Mouse (Mus musculus): ENCODE results near the gene Wdr77. TPM values are rescaled to one million over a fixed set of nuclear protein-coding genes. Genes with fewer than 3 reads are reported as not detected.
"Not testable (repeated sequence)": the region's sequence is repeated elsewhere in the genome, so short reads cannot be mapped to it uniquely, and the experiment has no call there.

Wdr77 gene
- polyA plus RNA-seq, 1 experiment from 2014 or later = 90.9 TPM

DNA sequence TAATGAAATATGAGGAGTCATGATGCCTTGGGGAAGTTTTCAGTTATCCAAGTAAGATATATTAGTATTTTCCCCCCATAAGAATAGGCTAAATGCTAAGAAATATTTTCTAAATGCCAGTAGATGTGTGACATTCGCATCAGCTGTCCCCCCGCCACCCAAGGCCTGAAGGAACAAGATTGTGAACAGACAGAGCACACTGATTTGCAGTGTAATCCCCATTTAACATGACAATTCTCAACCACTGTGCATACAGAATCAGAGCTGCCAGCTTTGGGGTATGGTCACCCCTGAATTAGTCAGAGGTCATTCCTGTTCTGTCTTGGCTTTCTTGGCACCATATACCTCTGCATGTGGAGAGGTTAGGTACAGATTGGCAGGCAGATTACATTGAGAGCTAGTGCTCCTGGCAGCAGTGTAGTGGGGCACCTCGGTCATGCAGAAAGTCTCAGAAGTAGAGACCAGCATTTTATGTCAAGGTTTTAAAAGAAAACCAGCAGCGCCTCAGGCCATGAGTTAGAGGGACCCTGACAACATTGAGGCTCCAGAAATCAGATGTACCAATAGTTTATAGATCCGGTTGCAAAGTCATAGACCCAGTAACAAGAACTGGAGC, 12.8 kb downstream of the Wdr77 start:
- peak; percentile 47; the same call in 1 of the 2 replicates for ATAC-seq
- H3K9me3 ChIP-seq (replicated peaks; ENCODE audit: control insufficient read depth, low read length, poor library complexity, severe bottlenecking) = no peaks in the 10 kb centered on the region
- no peak overlapping the region for H3K4me3 ChIP-seq (ENCODE audit: low read depth, low read length)
- H3K9ac ChIP-seq (ENCODE audit: low read depth, low read length) = no peak overlapping the region
- no peaks in the 10 kb centered on the region for H3K4me1 ChIP-seq (ENCODE audit: control insufficient read depth, insufficient read depth, low read length)
- H3K27me3 ChIP-seq (ENCODE audit: control insufficient read depth, insufficient read depth, low read depth, low read length) = no peaks in the 10 kb centered on the region
- H3K27ac ChIP-seq (ENCODE audit: low read length) = no peak overlapping the region
- no peak overlapping the region for H3K4me2 ChIP-seq (ENCODE audit: low read length)
- 82% methylated on average over 5 of the region's 5 CpGs for WGBS
- peaks cover 13% of the 10 kb centered on the region for H3K36me3 ChIP-seq (ENCODE audit: control insufficient read depth, insufficient read depth, low read length)

DNA sequence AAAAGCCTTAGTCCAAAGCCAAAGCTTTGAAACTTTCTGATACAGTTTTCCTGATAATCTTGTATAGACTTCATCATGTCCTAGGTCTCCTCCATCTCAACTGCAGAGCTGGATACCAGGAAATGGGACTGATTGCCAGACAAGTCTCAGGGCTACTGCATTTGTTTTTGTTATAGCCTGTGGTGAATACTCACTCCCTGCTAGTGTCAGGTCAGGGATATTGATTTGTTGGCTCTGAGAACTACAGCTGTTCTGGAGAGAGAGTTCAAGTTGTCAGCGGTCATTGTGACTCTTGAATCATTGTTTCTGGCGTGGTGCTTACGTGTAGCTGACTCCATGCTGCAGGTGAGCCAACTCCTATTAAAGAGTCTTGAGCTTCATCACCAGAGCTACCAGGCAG, 14.2 kb downstream of the Wdr77 start, which contains the start of gene Ovgp1:
Ovgp1 (plus strand) TSS at position 301 of the 400 bp plus-strand sequence.
- Histone ChIP-seq H3K36me3 (ENCODE audit: control insufficient read depth, insufficient read depth, low read length) (peaks cover 6% of the 10 kb centered on the region), H3K4me1 (ENCODE audit: control insufficient read depth, insufficient read depth, low read length) (no peaks in the 10 kb centered on the region), H3K27me3 (ENCODE audit: control insufficient read depth, insufficient read depth, low read depth, low read length) (no peaks in the 10 kb centered on the region), H3K27ac (ENCODE audit: low read length) (no peak within 1 kb of the TSS), H3K9me3 (replicated peaks; ENCODE audit: control insufficient read depth, low read length, poor library complexity, severe bottlenecking) (no peaks in the 10 kb centered on the region), H3K4me2 (ENCODE audit: low read length) (no peak within 1 kb of the TSS), H3K4me3 (ENCODE audit: low read depth, low read length) (no peak within 1 kb of the TSS), H3K9ac (ENCODE audit: low read depth, low read length) (no peak within 1 kb of the TSS)
- ATAC-seq = no peak
- 78% methylated on average over 3 of the region's 3 CpGs for WGBS

DNA sequence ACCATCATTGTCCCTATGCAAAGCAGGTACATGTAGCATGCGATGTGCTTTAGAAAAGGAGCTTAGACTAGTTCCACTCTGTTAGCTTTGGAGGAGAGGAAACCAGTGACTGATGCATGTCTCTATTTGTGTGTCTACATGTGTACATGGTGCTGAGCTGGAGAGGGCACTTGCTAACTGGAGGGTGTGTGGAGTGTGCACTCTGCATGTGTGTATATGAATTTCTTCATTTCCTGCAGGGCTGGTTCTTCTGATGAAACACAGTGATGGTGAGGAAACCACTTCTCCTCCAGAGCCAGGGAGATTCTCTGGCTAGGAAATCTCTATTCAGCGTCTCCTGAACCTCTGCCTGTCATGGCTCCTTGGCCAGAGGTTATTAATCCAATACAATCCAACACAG, 15.0 kb downstream of the Wdr77 start:
- H3K4me1 ChIP-seq (ENCODE audit: control insufficient read depth, insufficient read depth, low read length) = no peaks in the 10 kb centered on the region
- H3K27ac ChIP-seq (ENCODE audit: low read length) = no peak overlapping the region
- H3K9ac ChIP-seq (ENCODE audit: low read depth, low read length) = no peak overlapping the region
- H3K27me3 ChIP-seq (ENCODE audit: control insufficient read depth, insufficient read depth, low read depth, low read length) = no peaks in the 10 kb centered on the region
- WGBS = 77% methylated on average over 2 of the region's 2 CpGs
- peaks cover 2% of the 10 kb centered on the region for H3K36me3 ChIP-seq (ENCODE audit: control insufficient read depth, insufficient read depth, low read length)
- no peaks in the 10 kb centered on the region for H3K9me3 ChIP-seq (replicated peaks; ENCODE audit: control insufficient read depth, low read length, poor library complexity, severe bottlenecking)
- no peak for ATAC-seq
- no peak overlapping the region for H3K4me3 ChIP-seq (ENCODE audit: low read depth, low read length)
- H3K4me2 ChIP-seq (ENCODE audit: low read length) = no peak overlapping the region

DNA sequence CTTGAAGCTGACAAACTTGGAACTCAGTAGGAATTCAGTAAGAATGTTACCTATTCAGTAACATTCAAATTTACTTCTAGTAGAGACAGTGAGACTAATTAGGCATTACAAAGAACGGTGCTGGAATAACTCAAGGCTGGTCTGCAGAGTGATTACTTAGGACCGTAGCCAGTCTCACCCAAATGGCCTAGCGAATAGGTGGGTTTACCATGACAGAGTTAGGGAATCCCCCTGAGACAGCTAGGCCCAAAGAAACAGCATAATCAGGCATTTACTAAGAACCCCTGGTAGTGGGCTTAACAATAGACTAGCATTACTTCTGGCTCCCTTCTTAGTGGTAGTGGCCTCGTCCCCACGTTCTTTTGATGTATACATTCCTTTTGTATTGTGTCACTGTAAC, 30.4 kb downstream of the Wdr77 start:
- H3K4me1 ChIP-seq (ENCODE audit: control insufficient read depth, insufficient read depth, low read length); H3K27ac ChIP-seq (ENCODE audit: low read length); H3K4me3 ChIP-seq (ENCODE audit: low read depth, low read length); H3K36me3 ChIP-seq (ENCODE audit: control insufficient read depth, insufficient read depth, low read length); ATAC-seq; H3K4me2 ChIP-seq (ENCODE audit: low read length); H3K9me3 ChIP-seq (replicated peaks; ENCODE audit: control insufficient read depth, low read length, poor library complexity, severe bottlenecking); H3K9ac ChIP-seq (ENCODE audit: low read depth, low read length); H3K27me3 ChIP-seq (ENCODE audit: control insufficient read depth, insufficient read depth, low read depth, low read length): not testable (repeated sequence)
- 33% methylated on average over 5 of the region's 5 CpGs for WGBS

DNA sequence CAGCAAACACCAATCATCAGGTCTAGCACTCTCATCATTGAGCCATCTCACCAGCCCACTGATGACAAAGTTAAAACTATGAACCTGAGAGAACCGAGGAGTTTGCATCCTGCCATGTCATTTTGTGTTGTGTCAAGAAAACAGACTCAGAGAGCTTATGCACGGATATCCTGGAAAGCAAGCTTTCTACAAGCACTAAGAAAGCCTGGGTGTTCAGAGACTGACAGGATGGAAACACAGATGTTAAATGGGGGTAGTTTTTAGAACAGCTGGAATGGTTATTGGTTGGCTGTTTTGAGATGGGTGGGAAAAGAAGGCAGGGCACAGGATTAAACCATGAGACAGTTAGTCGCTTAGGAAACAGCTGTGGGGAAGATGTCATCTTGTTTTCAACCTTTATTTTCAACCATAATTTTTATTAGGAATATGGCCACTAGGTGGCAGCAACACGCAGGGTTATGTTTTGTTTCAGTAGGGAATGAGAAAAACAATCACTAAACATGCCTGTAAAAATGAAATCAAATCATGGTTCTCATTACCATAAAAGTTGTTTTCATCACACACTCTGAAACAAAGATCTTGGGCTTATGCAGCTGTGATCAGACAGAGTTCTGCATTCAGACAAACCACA, 32.6 kb downstream of the Wdr77 start:
- H3K4me1 ChIP-seq (ENCODE audit: control insufficient read depth, insufficient read depth, low read length) = no peaks in the 10 kb centered on the region
- H3K9me3 ChIP-seq (replicated peaks; ENCODE audit: control insufficient read depth, low read length, poor library complexity, severe bottlenecking) = no peaks in the 10 kb centered on the region
- H3K36me3 ChIP-seq (ENCODE audit: control insufficient read depth, insufficient read depth, low read length) = no peaks in the 10 kb centered on the region
- H3K4me2 ChIP-seq (ENCODE audit: low read length) = no peak overlapping the region
- H3K27me3 ChIP-seq (ENCODE audit: control insufficient read depth, insufficient read depth, low read depth, low read length) = no peaks in the 10 kb centered on the region
- 33% methylated on average over 4 of the region's 4 CpGs for WGBS
- H3K27ac ChIP-seq (ENCODE audit: low read length) = no peak overlapping the region
- no peak overlapping the region for H3K4me3 ChIP-seq (ENCODE audit: low read depth, low read length)
- peak; percentile 51; the same call in 1 of the 2 replicates for ATAC-seq
- no peak overlapping the region for H3K9ac ChIP-seq (ENCODE audit: low read depth, low read length)

DNA sequence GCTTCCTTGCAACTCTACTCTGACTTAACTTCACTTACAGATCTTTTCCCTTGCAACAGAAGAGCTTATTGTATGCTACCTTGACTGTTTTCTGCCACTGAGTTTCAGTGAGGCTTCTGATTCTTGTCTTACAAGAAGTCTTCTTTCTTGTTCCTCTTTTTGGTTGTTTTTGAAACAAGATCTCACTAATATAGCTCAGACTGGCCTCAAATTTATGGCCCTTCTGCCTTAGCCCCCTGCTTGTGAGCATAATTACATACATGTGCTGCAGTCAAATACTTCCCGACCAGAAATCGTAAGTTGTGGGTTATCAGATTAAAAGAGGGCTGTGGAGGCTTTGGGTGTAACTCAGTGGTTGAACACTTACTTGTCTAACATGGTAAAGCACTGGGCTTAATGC, 35.6 kb downstream of the Wdr77 start:
- 77% methylated on average over 2 of the region's 2 CpGs for WGBS
- no peak overlapping the region for H3K27ac ChIP-seq (ENCODE audit: low read length)
- no peaks in the 10 kb centered on the region for H3K27me3 ChIP-seq (ENCODE audit: control insufficient read depth, insufficient read depth, low read depth, low read length)
- H3K4me2 ChIP-seq (ENCODE audit: low read length) = no peak overlapping the region
- no peak overlapping the region for H3K4me3 ChIP-seq (ENCODE audit: low read depth, low read length)
- no peaks in the 10 kb centered on the region for H3K9me3 ChIP-seq (replicated peaks; ENCODE audit: control insufficient read depth, low read length, poor library complexity, severe bottlenecking)
- no peaks in the 10 kb centered on the region for H3K4me1 ChIP-seq (ENCODE audit: control insufficient read depth, insufficient read depth, low read length)
- H3K9ac ChIP-seq (ENCODE audit: low read depth, low read length) = no peak overlapping the region
- H3K36me3 ChIP-seq (ENCODE audit: control insufficient read depth, insufficient read depth, low read length) = no peaks in the 10 kb centered on the region
- ATAC-seq = no peak

DNA sequence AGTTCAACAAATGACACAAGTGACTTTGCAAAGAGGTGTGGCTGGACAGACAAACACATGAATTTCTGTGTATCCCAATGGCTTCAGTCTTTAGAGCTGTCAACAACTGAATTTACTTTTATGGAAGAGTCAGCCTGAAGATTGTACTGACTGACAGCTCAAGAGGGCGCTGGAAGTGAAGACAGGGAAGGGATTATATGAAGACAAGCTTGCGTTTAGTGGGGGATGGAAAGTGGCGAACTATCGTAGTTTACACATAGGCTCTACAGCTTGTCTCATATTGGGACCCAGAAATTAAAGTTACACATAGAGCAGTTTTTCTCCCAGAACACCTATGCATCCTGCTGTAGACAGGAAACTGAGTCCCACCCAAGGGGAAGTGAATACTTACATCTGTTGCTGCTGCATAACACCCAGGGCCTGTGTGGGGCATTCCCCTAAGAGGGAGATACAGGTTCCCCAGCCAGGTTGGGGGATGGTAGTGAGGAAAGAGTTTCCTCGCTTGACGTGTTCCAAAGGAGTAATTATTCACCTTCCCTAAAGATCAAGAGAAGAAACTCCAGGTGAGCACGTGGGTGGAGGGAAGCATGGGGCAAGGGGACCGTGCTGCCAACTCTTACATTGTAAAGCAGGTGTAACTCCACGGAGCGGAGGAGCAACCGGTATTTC, 41.7 kb downstream of the Wdr77 start:
- Histone ChIP-seq H3K27ac (ENCODE audit: low read length) (no peak overlapping the region), H3K9me3 (replicated peaks; ENCODE audit: control insufficient read depth, low read length, poor library complexity, severe bottlenecking) (no peaks in the 10 kb centered on the region), H3K9ac (ENCODE audit: low read depth, low read length) (peak overlapping the region; percentile 47; the same call in 1 of the 2 replicates), H3K36me3 (ENCODE audit: control insufficient read depth, insufficient read depth, low read length) (no peaks in the 10 kb centered on the region), H3K4me1 (ENCODE audit: control insufficient read depth, insufficient read depth, low read length) (peaks cover 10% of the 10 kb centered on the region), H3K4me2 (ENCODE audit: low read length) (peak overlapping the region; percentile 72), H3K27me3 (ENCODE audit: control insufficient read depth, insufficient read depth, low read depth, low read length) (no peaks in the 10 kb centered on the region), H3K4me3 (ENCODE audit: low read depth, low read length) (peak overlapping the region; percentile 37)
- ATAC-seq = peak; percentile 64
- WGBS = 16% methylated on average over 11 of the region's 11 CpGs

DNA sequence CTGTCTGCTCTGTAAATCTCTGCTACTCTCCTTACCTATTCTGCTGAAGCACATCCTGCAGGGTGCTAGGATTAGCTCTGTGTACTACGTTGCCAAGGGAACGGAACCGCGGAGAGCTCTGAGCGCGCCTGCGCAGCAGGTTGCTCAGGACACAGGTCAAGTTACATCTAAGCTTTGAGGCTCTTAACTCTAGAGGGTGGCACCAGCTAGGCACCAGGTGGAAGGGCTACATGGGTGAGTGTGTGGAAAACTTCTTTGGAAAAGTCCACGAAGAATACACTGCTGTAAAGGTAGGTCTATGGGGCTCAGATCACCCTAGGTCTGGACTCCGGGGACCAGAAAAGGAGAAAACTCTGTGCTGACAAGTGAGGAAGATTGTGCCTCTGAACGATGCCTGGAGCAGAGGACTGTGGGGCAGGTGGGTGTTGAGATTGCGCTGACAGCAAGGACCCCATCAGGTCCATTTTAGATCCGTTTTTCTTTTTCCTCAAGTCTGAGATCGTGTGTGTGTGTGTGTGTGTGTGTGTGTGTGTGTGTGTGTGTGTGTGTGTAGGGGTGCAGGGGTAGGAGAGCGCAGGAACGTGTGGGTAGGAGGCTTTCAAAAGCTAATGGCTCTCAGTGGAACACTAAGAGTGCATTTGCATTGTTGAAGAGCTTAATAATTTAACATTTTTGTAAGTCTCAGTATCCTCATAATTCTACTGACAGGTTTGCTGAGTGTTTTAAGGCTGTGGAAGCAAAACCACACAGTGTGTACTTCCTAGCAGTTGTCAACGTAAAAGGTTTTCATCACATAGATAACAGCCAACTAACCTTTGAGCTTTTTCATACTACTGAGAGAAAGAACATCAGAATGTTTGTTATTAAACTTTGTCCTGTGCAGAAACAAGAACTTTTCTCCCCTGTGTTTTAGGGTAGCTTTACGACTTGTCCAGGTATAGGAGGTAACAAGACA, 42.5 kb downstream of the Wdr77 start:
- WGBS = 20% methylated on average over 16 of the region's 17 CpGs
- no peaks in the 10 kb centered on the region for H3K36me3 ChIP-seq (ENCODE audit: control insufficient read depth, insufficient read depth, low read length)
- H3K27ac ChIP-seq (ENCODE audit: low read length) = no peak overlapping the region
- H3K4me2 ChIP-seq (ENCODE audit: low read length) = peak overlapping the region; percentile 72
- H3K27me3 ChIP-seq (ENCODE audit: control insufficient read depth, insufficient read depth, low read depth, low read length) = no peaks in the 10 kb centered on the region
- no peaks in the 10 kb centered on the region for H3K9me3 ChIP-seq (replicated peaks; ENCODE audit: control insufficient read depth, low read length, poor library complexity, severe bottlenecking)
- peak overlapping the region; percentile 47; the same call in 1 of the 2 replicates for H3K9ac ChIP-seq (ENCODE audit: low read depth, low read length)
- ATAC-seq = peak; percentile 99
- peaks cover 10% of the 10 kb centered on the region for H3K4me1 ChIP-seq (ENCODE audit: control insufficient read depth, insufficient read depth, low read length)
- H3K4me3 ChIP-seq (ENCODE audit: low read depth, low read length) = peak overlapping the region; percentile 37

Measured in midbrain, embryonic 16.5 days (tissue).